In the genomic region with DNA sequence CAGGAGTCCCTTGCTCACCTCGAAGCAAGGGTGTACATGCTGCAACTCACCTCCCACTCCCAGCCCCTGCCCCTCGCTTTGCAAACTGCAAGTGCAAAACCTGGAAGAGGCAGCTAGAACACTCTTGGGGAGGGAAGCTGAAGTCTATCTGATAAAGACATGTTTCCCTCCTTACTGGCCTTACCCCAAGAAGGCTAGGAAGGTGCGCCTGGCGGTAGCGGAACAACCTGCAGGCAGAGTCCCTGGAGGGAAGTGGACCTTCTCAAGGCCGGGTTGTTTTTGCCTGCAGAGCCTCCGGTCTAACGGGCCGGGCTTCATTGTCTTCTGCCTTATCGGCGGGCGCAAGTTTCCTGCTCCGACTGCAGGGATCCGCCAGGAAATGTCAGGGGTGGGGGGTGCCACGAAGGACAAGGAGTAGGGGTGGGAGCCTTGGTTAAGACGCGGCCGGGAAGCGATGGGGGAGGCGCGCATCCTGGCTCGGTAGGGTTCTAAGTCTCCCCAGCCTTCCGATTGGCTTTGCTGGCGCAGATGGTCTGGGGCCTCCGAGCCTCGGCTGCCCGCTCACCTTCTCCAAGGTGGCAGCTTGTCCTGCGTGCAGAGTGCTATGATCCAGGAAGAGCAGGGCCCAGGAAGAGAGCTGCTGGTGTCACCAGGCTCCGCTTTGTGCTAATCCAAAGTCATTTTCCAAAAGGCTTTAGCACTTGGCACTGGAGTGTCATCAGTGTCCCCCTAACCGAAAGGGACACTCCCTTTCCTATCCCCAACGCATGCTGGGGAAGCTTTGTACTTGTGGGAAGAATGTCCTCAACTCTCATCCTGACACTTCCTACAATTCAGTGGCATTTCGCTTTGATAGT, we compare ENCODE assay signal across 8 mouse cellular contexts. TPM values are rescaled to one million over a fixed set of nuclear protein-coding genes. Genes with fewer than 3 reads are reported as not detected.
DNase-seq lines count a peak whose midpoint lies in the region; ATAC-seq lines count a peak whose summit lies in the region.

No protein-coding gene starts in this region.

- peak; percentile 31 for DNase-seq in thymus, postnatal 0 days (ENCODE audit: low spot score)
- no peak for DNase-seq in thymus, adult 18-20 months
- DNase-seq in cerebellum, postnatal 14 days = peak; percentile 66 to 73
- no peak for DNase-seq in layer of hippocampus, adult 9-10 months (ENCODE audit: low spot score)

- peak overlapping the region; percentile 36 for H3K4me3 ChIP-seq in intestine, embryonic 15.5 days (replicated peaks)
- H3K4me3 ChIP-seq in liver, embryonic 16.5 days (ENCODE audit: low read depth, low read length) = peak overlapping the region; percentile 36
- H3K4me3 ChIP-seq in neural tube, embryonic 14.5 days (ENCODE audit: low read depth, low read length) = peak overlapping the region; percentile 29

- peak overlapping the region; percentile 85 for H3K4me2 ChIP-seq in intestine, embryonic 15.5 days (replicated peaks)
- H3K4me2 ChIP-seq in liver, embryonic 16.5 days (ENCODE audit: low read depth, low read length) = peak overlapping the region; percentile 56
- H3K4me2 ChIP-seq in neural tube, embryonic 14.5 days (ENCODE audit: low read depth, low read length) = peak overlapping the region; percentile 54

- peak overlapping the region; percentile 40; the same call in 1 of the 2 replicates for H3K27ac ChIP-seq in intestine, embryonic 15.5 days
- H3K27ac ChIP-seq in liver, embryonic 16.5 days (ENCODE audit: low read length) = 0 out of 2 replicates have a peak overlapping the region, but pooled peaks have one; percentile 3
- H3K27ac ChIP-seq in neural tube, embryonic 14.5 days (ENCODE audit: low read depth, low read length) = peak overlapping the region; percentile 57

- peak; percentile 67 for ATAC-seq in granulocyte monocyte progenitor cell, adult 5-6 weeks (replicated peaks; ENCODE audit: poor library complexity, severe bottlenecking)
- ATAC-seq in intestine, embryonic 15.5 days = peak; percentile 65
- ATAC-seq in liver, embryonic 16.5 days (ENCODE audit: low read depth) = peak; percentile 49
- peak; percentile 58; the same call in 1 of the 2 replicates for ATAC-seq in neural tube, embryonic 14.5 days (ENCODE audit: low read depth)

- WGBS in intestine, embryonic 15.5 days = 3% methylated on average over 32 of the region's 32 CpGs
- WGBS in liver, embryonic 16.5 days (ENCODE audit: insufficient replicate concordance) = 1% methylated on average over 32 of the region's 32 CpGs
- 2% methylated on average over 32 of the region's 32 CpGs for WGBS in neural tube, embryonic 14.5 days

- H3K4me1 ChIP-seq in intestine, embryonic 15.5 days (replicated peaks) = peaks cover 23% of the 10 kb centered on the region
- peaks cover 3% of the 10 kb centered on the region for H3K4me1 ChIP-seq in liver, embryonic 16.5 days (ENCODE audit: control insufficient read depth, low read depth, low read length)
- peaks cover 15% of the 10 kb centered on the region for H3K4me1 ChIP-seq in neural tube, embryonic 14.5 days (ENCODE audit: control insufficient read depth, insufficient read depth, low read length)

- no peaks in the 10 kb centered on the region for H3K9me3 ChIP-seq in intestine, embryonic 15.5 days
- H3K9me3 ChIP-seq in liver, embryonic 16.5 days (replicated peaks; ENCODE audit: control insufficient read depth, low read length) = no peaks in the 10 kb centered on the region
- no peaks in the 10 kb centered on the region for H3K9me3 ChIP-seq in neural tube, embryonic 14.5 days (ENCODE audit: control insufficient read depth, low read length)

- no peaks in the 10 kb centered on the region for H3K36me3 ChIP-seq in intestine, embryonic 15.5 days
- H3K36me3 ChIP-seq in liver, embryonic 16.5 days (ENCODE audit: control insufficient read depth, insufficient read depth) = no peaks in the 10 kb centered on the region
- H3K36me3 ChIP-seq in neural tube, embryonic 14.5 days (ENCODE audit: control insufficient read depth, insufficient read depth, low read length) = no peaks in the 10 kb centered on the region

- peak overlapping the region; percentile 39 for H3K9ac ChIP-seq in intestine, embryonic 15.5 days
- H3K9ac ChIP-seq in liver, embryonic 16.5 days (ENCODE audit: low read depth, low read length) = no peak overlapping the region
- peak overlapping the region; percentile 37; the same call in 1 of the 2 replicates for H3K9ac ChIP-seq in neural tube, embryonic 14.5 days (replicated peaks; ENCODE audit: low read depth, low read length)

- H3K27me3 ChIP-seq in intestine, embryonic 15.5 days (replicated peaks) = peaks cover 40% of the 10 kb centered on the region
- peaks cover 54% of the 10 kb centered on the region for H3K27me3 ChIP-seq in liver, embryonic 16.5 days (ENCODE audit: control insufficient read depth, insufficient read depth, low read depth, low read length)
- H3K27me3 ChIP-seq in neural tube, embryonic 14.5 days (ENCODE audit: control insufficient read depth, insufficient read depth, low read length) = peaks cover 30% of the 10 kb centered on the region

RNA-seq across cellular contexts. Expression of a gene that starts 2.4 kb away (rescaled TPM):
- polyA plus RNA-seq in thymus, postnatal 0 days (2015; fragmentation: Nextera tagmentation; extraction: Ambion mirVana) = 17.2 and 18.1 TPM in 2 replicates
- not detected in 2 replicates for total RNA-seq in granulocyte monocyte progenitor cell, adult 5-6 weeks (2014; fragmentation: Nextera tagmentation)
- total RNA-seq in granulocyte monocyte progenitor cell, adult 5-6 weeks (2017) = not detected in 2 replicates
- polyA plus RNA-seq in intestine, embryonic 15.5 days (2015; fragmentation: Nextera tagmentation; extraction: Ambion mirVana) = 47.4 and 49.0 TPM in 2 replicates
- polyA plus RNA-seq in liver, embryonic 16.5 days (2015; fragmentation: Nextera tagmentation; extraction: Ambion mirVana) = 15.7 and 16.0 TPM in 2 replicates
- 24.0 and 42.5 TPM in 2 replicates for polyA plus RNA-seq in neural tube, embryonic 14.5 days (2014; fragmentation: Nextera tagmentation; extraction: Ambion mirVana)

RNA-seq across cellular contexts. Expression of a gene that starts 8.8 kb away (rescaled TPM):
- 0.95 and 1.1 TPM in 2 replicates for polyA plus RNA-seq in thymus, postnatal 0 days (2015; fragmentation: Nextera tagmentation; extraction: Ambion mirVana)
- 3.1 TPM in 1 of 2 replicates, not detected in the other for total RNA-seq in granulocyte monocyte progenitor cell, adult 5-6 weeks (2014; fragmentation: Nextera tagmentation)
- not detected in 2 replicates for total RNA-seq in granulocyte monocyte progenitor cell, adult 5-6 weeks (2017)
- 2.6 and 3.0 TPM in 2 replicates for polyA plus RNA-seq in intestine, embryonic 15.5 days (2015; fragmentation: Nextera tagmentation; extraction: Ambion mirVana)
- polyA plus RNA-seq in liver, embryonic 16.5 days (2015; fragmentation: Nextera tagmentation; extraction: Ambion mirVana) = 0.16 and 0.34 TPM in 2 replicates
- 0.76 and 1.1 TPM in 2 replicates for polyA plus RNA-seq in neural tube, embryonic 14.5 days (2014; fragmentation: Nextera tagmentation; extraction: Ambion mirVana)

RNA-seq across cellular contexts. Expression of a gene that starts 22.4 kb away (rescaled TPM):
- polyA plus RNA-seq in thymus, postnatal 0 days (2015; fragmentation: Nextera tagmentation; extraction: Ambion mirVana) = 6.8 and 8.4 TPM in 2 replicates
- 4.3 and 12.5 TPM in 2 replicates for total RNA-seq in granulocyte monocyte progenitor cell, adult 5-6 weeks (2014; fragmentation: Nextera tagmentation)
- 1.2 and 1.9 TPM in 2 replicates for total RNA-seq in granulocyte monocyte progenitor cell, adult 5-6 weeks (2017)
- polyA plus RNA-seq in intestine, embryonic 15.5 days (2015; fragmentation: Nextera tagmentation; extraction: Ambion mirVana) = 2.9 and 3.7 TPM in 2 replicates
- 4.9 and 6.3 TPM in 2 replicates for polyA plus RNA-seq in liver, embryonic 16.5 days (2015; fragmentation: Nextera tagmentation; extraction: Ambion mirVana)
- 3.5 and 6.9 TPM in 2 replicates for polyA plus RNA-seq in neural tube, embryonic 14.5 days (2014; fragmentation: Nextera tagmentation; extraction: Ambion mirVana)

RNA-seq across cellular contexts. Expression of a gene that starts 25.2 kb away (rescaled TPM):
- polyA plus RNA-seq in thymus, postnatal 0 days (2015; fragmentation: Nextera tagmentation; extraction: Ambion mirVana) = 10.7 and 11.2 TPM in 2 replicates
- total RNA-seq in granulocyte monocyte progenitor cell, adult 5-6 weeks (2014; fragmentation: Nextera tagmentation) = 11.0 and 16.9 TPM in 2 replicates
- total RNA-seq in granulocyte monocyte progenitor cell, adult 5-6 weeks (2017) = 10.3 and 10.8 TPM in 2 replicates
- polyA plus RNA-seq in intestine, embryonic 15.5 days (2015; fragmentation: Nextera tagmentation; extraction: Ambion mirVana) = 13.9 and 14.5 TPM in 2 replicates
- 5.4 and 5.5 TPM in 2 replicates for polyA plus RNA-seq in liver, embryonic 16.5 days (2015; fragmentation: Nextera tagmentation; extraction: Ambion mirVana)
- 12.1 and 12.4 TPM in 2 replicates for polyA plus RNA-seq in neural tube, embryonic 14.5 days (2014; fragmentation: Nextera tagmentation; extraction: Ambion mirVana)

RNA-seq across cellular contexts. Expression of a gene that starts 41.1 kb away (rescaled TPM):
- polyA plus RNA-seq in thymus, postnatal 0 days (2015; fragmentation: Nextera tagmentation; extraction: Ambion mirVana) = 15.5 and 16.7 TPM in 2 replicates
- 24.7 and 30.4 TPM in 2 replicates for total RNA-seq in granulocyte monocyte progenitor cell, adult 5-6 weeks (2014; fragmentation: Nextera tagmentation)
- 20.6 and 31.1 TPM in 2 replicates for total RNA-seq in granulocyte monocyte progenitor cell, adult 5-6 weeks (2017)
- 17.9 and 19.4 TPM in 2 replicates for polyA plus RNA-seq in intestine, embryonic 15.5 days (2015; fragmentation: Nextera tagmentation; extraction: Ambion mirVana)
- polyA plus RNA-seq in liver, embryonic 16.5 days (2015; fragmentation: Nextera tagmentation; extraction: Ambion mirVana) = 2.5 and 2.7 TPM in 2 replicates
- 36.2 and 39.5 TPM in 2 replicates for polyA plus RNA-seq in neural tube, embryonic 14.5 days (2014; fragmentation: Nextera tagmentation; extraction: Ambion mirVana)

Comparison
In these comparisons a context has a peak if more than half of its experiments do, and no peak if none do; other contexts are left out.
1. DNase-seq: peak in thymus, postnatal 0 days (single experiment) and cerebellum, postnatal 14 days (2 of 2); none in thymus, adult 18-20 months (0 of 2) and layer of hippocampus, adult 9-10 months (single experiment).
2. H3K27ac ChIP-seq: peak in every context shown above with its lines; median percentile 57 in neural tube, embryonic 14.5 days; 40 in intestine, embryonic 15.5 days; 3 in liver, embryonic 16.5 days.
3. Peak in every context shown above with its lines, with median percentiles within 50 percentile points of each other: ATAC-seq, H3K4me2 ChIP-seq and H3K4me3 ChIP-seq.